Mouse (Mus musculus) thymus, postnatal 10 days (tissue): ENCODE measurements around the gene Sema5a.

Experiments
- DNase-seq, 2 experiments: peaks; one replicate each; pipeline ENCODE4 v3.0.0; 2021; ENCODE audit warnings: low spot score in 2 of 2

Sema5a gene

DNA sequence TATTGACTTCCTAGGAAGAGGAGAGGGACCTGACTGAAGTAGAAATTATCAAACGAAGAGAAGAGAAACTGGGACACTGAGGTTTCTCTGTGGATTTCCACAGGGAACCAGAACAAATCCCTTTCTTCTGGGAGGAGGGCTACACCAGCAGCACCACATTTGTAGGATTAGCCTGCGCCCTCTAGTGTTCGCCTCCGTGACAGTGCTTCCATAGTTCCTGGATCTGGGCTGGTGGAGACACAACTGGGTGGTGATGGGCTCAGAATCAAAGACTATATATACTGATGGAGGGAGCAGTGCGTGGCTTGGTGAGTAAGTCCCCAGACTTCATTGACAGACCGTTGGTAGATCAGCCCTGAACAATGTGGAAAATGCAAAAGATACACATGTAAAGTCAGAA lies 193.0 kb downstream of the Sema5a start:
- DNase-seq: peak in 1 of 2 experiments; percentile 8

- no peak for DNase-seq
Measured at GRCm38 (mm10) chr15:32442745-32443144, 198.1 kb downstream of the Sema5a start.

- DNase-seq: no peak
Measured at GRCm38 (mm10) chr15:32447558-32448349, 203.1 kb downstream of the Sema5a start.

DNA sequence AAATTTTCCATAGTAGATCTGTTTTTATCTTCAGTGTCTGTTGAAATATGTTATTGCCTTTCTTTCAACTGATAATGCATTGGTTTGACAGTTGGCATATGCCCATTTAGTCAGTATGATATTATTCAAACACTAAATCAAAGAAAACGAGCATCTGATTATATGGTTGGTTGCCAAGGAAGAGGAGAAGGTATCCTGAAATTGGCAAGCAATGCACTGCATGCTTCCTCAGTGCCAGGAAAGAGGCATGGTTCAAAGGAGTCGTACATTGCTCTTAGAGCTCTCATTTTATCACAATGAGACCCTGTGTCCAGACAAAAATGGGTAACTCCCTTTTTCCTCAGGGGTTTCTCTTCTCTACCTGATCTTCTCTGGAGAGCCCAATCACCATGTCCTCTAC lies 214.4 kb downstream of the Sema5a start:
- no peak for DNase-seq

GRCm38 (mm10) chr15:32460238-32460637 lies 215.6 kb downstream of the Sema5a start:
- no peak for DNase-seq

DNA sequence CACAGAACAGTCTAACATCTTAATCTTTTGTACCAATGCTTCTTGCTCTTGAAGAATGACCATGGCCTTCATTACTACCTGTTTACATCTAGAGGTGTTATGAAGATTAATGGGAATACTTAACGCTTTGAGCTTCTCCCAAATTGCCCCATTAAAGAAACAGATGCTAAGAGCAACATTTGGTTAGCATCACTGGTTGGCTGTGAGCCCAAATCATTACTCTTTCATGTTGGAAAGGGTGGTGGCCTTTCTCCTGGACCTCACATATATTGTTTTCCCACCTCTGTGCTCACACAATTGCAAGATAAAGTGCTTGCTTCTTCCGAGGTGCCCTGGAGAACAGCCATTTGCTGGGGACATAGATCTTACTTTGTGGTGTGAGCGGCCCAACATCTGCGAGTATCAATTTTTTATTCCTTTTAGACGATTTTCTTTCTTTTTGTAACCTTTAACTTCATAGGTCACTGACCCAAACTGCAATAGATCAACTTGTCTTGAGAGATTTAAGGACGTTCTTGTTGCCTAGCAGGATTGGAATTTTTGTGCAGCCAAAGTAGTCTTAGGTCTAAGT lies 227.0 kb downstream of the Sema5a start:
- no peak for DNase-seq

- no peak for DNase-seq
Measured at GRCm38 (mm10) chr15:32480747-32481146, 236.1 kb downstream of the Sema5a start.

DNA sequence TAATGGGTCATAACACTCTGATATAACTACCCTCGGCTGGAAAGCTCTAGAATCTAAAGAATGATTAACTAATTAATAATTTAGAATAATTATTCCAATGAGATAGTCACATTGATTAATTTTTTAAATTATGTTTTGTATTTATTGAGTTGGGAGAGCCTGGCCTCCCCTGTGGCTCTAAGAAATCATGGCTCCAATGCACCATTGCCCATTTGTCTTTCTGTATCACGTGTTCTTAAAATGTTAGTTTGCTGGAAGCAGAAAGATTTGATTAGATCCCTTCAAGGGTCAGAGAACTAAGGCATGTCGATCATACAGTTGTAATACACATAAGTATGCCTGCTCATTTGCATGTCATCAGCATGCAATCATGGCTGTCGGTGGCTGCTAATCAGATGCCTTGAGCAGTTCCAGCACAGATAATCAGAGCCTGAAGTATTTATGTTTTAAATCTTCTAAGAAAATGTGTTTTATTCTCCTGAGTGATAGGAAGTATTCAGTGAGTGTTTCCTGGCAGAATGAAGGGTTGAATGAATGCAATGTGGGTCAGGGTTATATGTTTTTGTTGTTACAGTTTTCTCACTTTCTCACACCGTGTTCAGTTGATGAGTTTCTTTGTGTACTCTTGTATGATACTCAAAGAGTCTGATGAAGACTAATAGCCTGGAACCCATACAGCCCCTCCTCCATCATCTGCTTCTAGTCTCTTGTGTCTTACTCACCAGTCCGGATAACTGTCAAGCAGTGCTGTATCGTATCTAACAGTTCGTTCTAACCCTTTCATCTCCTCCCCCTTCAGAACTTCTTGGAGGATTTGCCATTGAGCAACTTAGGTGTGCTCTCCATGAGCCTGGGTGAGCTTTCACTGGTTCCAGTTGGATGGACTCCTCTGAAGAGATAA lies 240.7 kb downstream of the Sema5a start:
- no peak for DNase-seq

DNA sequence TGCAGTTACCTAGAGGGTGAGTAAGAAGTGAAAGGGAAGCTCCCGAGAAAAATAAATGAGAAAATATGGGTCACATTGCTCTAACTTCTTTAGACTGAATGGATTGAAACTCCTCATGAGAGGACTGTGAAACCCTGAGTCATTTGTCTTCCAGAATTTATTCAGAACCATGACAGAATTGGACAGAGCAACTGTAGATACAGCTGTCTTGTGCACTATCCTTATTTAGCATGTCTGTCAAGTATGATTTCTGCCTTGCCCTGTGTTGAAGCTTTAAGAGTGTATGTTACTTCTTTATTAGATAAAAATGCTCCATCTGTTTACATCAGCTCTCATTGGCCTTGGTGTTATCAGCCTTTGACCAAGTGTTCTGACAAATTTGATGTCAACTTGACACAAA lies 243.4 kb downstream of the Sema5a start:
- DNase-seq: no peak

GRCm38 (mm10) chr15:32494219-32494618 lies 249.6 kb downstream of the Sema5a start:
- no peak for DNase-seq

DNA sequence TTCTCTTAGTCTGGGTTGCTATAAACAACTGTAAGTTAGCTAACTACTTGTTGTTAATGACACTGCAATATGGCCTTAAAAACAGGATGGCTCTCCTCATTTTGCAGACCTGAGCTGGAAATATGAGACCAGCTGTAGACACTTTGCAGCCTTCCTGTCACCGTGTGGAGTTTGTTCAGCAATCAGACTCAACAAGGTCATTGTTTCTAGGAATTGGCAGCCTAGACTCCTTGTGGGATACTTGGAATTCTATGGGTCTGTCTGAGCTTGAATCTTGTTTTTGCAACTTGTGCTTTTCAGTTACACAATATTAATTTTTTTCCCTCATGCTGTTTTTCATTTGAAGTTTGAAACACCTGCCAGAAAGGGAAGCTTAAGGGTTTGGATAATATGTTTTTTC lies 250.3 kb downstream of the Sema5a start:
- no peak for DNase-seq

- DNase-seq: no peak
Measured at GRCm38 (mm10) chr15:32496880-32497279, 252.3 kb downstream of the Sema5a start.

GRCm38 (mm10) chr15:32505941-32506340 lies 261.3 kb downstream of the Sema5a start:
- no peak for DNase-seq

DNA sequence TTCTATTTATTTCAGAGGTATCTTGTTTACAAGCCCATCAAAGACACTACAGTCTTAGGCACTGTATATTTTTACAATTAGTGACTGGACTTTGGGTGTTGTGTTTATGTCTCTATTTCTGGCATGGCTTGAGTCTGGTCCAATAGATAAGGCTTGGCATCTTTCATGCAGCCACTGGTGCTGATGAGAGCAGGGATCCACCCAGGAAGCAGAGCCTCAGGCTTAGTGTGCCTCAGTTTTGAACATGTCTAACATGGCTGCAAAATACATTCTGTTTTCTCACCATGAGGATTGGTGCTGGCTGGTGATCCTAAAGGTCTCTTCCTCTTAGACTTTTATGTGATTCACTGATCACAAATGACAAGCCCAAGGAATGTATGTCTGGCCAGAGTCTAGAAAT lies 263.7 kb downstream of the Sema5a start:
- DNase-seq: no peak

- DNase-seq: no peak
Measured at GRCm38 (mm10) chr15:32514877-32515276, 270.3 kb downstream of the Sema5a start.

DNA sequence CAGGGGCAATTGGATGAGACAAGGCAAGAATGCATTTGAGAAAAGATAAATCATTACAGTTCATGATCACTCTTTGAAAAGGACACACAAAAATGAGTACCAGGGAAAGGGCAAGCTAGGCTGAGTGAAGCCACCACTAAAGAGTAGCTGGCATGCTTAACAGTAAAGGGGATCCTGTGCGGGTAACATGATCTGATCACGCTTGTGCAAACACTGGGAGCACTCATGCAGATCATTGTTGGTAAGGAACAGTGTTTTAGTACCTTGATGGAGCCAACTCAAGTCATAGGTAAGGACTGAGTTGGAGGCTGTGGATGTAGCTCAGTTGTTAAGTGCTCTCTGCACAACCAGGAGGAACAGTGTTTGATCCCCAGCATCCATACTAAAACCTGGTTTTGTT lies 273.3 kb downstream of the Sema5a start:
- no peak for DNase-seq

- no peak for DNase-seq
Measured at GRCm38 (mm10) chr15:32532539-32532938, 287.9 kb downstream of the Sema5a start.

GRCm38 (mm10) chr15:32533541-32534080 lies 289.0 kb downstream of the Sema5a start:
- no peak for DNase-seq

DNA sequence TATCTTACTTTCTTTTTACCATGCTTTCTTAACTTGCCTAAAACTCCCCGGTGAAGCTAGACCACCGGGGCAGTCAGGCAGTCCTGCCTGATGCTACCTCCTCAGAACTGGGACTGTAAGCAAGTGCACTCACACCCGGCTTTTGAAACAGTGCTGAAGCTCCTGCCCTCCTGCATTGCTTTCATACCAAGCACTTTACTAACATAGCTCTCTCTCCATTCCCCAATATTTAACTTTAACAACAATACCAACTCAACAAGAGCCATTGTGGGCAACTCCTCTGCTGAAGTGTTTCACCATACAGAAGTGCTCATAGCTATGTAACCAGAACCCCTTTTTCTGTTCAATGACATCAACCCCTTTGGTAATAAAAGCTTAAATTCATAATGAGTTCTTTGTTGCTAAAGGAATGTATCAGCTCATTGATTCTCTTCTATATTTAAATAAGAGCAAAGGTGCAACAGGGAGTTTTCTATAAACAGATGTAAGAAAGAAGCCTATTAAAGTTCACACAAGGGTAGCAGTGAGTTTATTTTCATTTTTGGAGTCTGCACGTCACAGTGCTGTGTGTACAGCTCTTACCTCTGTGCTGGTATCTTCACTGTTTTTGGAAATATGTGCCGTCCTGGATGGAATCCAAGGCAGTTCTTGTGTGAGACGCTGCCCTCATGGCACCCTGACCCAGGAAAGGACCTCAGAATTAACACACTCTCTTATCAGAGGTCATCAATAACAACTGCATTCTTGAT lies 292.3 kb downstream of the Sema5a start:
- no peak for DNase-seq

DNA sequence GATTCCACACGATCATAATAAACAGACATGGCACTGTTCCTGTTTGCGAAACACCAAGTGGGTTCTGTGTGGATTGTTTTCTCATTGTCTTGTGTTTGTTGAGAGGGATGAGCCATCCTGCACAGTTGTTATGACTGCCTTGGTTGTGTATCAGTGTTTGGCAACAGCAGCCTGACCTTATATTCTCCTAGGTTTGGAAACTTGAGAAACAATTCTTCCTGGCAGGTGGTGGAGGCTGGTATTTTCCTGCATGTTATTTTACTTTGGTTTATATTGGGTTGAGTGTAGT lies 292.8 kb downstream of the Sema5a start:
- DNase-seq: no peak

DNA sequence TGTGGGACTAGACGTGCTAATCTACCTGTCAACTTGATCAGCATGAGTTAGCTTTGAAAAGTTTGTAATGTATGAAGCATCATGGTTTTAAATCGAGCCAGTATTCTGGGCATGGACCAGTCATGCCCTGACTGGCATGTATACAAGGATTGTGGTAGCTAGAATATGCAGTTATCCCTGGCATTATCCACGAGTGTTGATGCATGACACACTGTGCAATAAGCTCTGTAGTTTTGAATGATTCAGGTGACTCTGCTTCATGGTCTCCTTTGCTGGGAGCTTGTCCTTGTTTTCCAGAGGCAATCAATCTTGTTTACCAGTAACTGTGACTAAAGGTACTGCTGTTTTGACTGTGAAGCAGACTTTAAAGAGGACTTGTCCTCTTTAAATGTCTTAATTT lies 293.5 kb downstream of the Sema5a start:
- no peak for DNase-seq

DNA sequence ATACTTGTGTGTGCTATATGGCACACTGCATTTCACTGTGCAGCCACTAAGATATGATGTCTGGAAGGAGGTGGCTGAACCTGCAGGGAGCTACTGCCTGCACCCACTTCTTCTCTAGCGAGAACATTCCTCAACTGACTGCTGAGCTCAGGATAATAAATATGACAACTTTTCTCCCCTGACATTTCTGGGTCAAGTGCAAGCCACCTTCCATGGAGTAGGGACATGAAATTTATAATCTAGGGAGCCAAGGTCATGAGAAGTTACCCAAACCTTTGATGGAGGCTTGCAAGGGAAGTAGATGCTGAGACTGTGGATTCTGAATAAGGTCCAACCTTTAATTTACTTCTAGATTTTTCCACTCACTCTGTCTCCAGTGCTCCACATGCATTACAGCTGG lies 298.1 kb downstream of the Sema5a start:
- no peak for DNase-seq
